Mouse (Mus musculus) monocyte, adult 5-6 weeks (primary cell): ENCODE results near the gene Tmem131l. TPM values are rescaled to one million over a fixed set of nuclear protein-coding genes. Genes with fewer than 3 reads are reported as not detected.

ENCODE experiments used
- total RNA-seq: library from RNA; stranded (forward); fragments of 200-1000, 200-491, 200-594 nt; gene quantifications from 3 replicates; pipeline ENCODE4 v1.2.3, GENCODE M21; 2017

Tmem131l gene
- total RNA-seq, 1 experiment from 2014 or later: 41.7 TPM

Other genes with a start within 250 kb of the Tmem131l start
- gene Tlr2, start 198.4 kb downstream of the Tmem131l start, total RNA-seq: 53.4 to 73.6 TPM (median 59.8 TPM) in 3 replicates
- 5.8 TPM in 1 of 3 replicates, not detected in the others for gene Mnd1, start 115.6 kb upstream of the Tmem131l start, total RNA-seq
- not detected in 3 replicates for gene Gm6525, start 133.9 kb upstream of the Tmem131l start, total RNA-seq